Mouse (Mus musculus) forebrain, embryonic 16.5 days (tissue): ENCODE data around the gene Pou3f3. TPM values are rescaled to one million over a fixed set of nuclear protein-coding genes. Genes with fewer than 3 reads are reported as not detected.

ENCODE experiments used
- ATAC-seq: fragments of 200-750 bp; cut with Nextera tagmentation; 2 replicates; pipeline ENCODE4 v1.8.0; 2017; ENCODE audit warnings: mild to moderate bottlenecking, moderate library complexity
- H3K27ac ChIP-seq: fragments of 300-500 bp; sonication (generic); 2 replicates; pipeline ENCODE4 v1.5.1; 2014; ENCODE audit warnings: low read length, control low read depth
- H3K27me3 ChIP-seq: fragments of 300-500 bp; sonication (generic); replicated peaks from 2 replicates; pipeline ENCODE4 v1.6.1; 2014; ENCODE audit warnings: low read length; ENCODE audit not compliant: control insufficient read depth, insufficient read depth
- H3K36me3 ChIP-seq: fragments of 300-500 bp; sonication (generic); 2 replicates; pipeline ENCODE4 v1.6.1; 2014; ENCODE audit not compliant: control insufficient read depth, insufficient read depth
- H3K4me1 ChIP-seq: fragments of 300-500 bp; sonication (generic); replicated peaks from 2 replicates; pipeline ENCODE4 v1.6.1; 2014; ENCODE audit warnings: low read length; ENCODE audit not compliant: control insufficient read depth, insufficient read depth
- H3K4me2 ChIP-seq: fragments of 300-500 bp; sonication (generic); 2 replicates; pipeline ENCODE4 v1.6.1; 2014; ENCODE audit warnings: mild to moderate bottlenecking, low read length, control low read depth
- H3K4me3 ChIP-seq: fragments of 300-500 bp; sonication (generic); replicated peaks from 2 replicates; pipeline ENCODE4 v1.5.1; 2014; ENCODE audit warnings: mild to moderate bottlenecking, low read length, control low read depth
- H3K9ac ChIP-seq: fragments of 300-500 bp; sonication (generic); replicated peaks from 2 replicates; pipeline ENCODE4 v1.6.1; 2014; ENCODE audit warnings: low read depth, low read length, control low read depth
- H3K9me3 ChIP-seq: fragments of 300-500 bp; sonication (generic); 2 replicates; pipeline ENCODE4 v1.6.1; 2016; ENCODE audit warnings: low read length; ENCODE audit not compliant: control insufficient read depth
- WGBS: fragments of 180-500 bp; shearing (Covaris S2); extraction: QIAGEN DNeasy Blood & Tissue Kit; methylation state at CpG from one replicate; pipeline ENCODE4 v1.1.7; 2014; 5-methylcytosine and 5-hydroxymethylcytosine counted together
- polyA plus RNA-seq: library from polyadenylated mRNA; unstranded; fragments of >200 nt; fragmentation: Nextera tagmentation; extraction: Ambion mirVana; gene quantifications from 2 replicates; pipeline ENCODE4 v1.2.1, GENCODE M21; 2015

The Pou3f3 gene
- polyA plus RNA-seq, 1 experiment from 2014 or later, result 41.0 TPM

DNA sequence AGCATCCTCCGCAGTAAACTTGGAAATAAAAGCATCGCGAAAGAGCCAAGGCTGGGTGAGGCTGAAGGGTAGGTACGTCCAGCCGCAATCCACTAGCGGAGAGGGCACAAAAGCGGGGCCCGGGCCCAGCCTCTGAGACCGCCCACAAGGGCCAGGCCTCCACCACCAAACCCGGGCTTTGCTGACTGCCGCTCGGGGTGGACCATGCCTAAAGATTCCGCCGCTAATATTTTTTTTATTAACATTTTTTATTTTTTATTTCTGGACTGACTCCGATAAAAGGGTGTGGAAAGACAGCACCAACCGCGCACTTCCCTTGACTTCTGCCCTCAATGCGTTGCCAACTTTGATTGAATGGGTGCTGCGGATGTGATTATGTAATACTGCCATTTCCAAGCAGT lies 3.9 kb downstream of the Pou3f3 start:
- Histone ChIP-seq H3K9me3 (no peaks in the 10 kb centered on the region), H3K4me1 (peaks cover 17% of the 10 kb centered on the region), H3K4me3 (peak overlapping the region; percentile 86), H3K27ac (peak overlapping the region; percentile 99), H3K9ac (peak overlapping the region; percentile 98), H3K36me3 (no peaks in the 10 kb centered on the region), H3K4me2 (peak overlapping the region; percentile 55), H3K27me3 (no peaks in the 10 kb centered on the region)
- 1% methylated on average over 19 of the region's 19 CpGs for WGBS
- ATAC-seq, result no peak

DNA sequence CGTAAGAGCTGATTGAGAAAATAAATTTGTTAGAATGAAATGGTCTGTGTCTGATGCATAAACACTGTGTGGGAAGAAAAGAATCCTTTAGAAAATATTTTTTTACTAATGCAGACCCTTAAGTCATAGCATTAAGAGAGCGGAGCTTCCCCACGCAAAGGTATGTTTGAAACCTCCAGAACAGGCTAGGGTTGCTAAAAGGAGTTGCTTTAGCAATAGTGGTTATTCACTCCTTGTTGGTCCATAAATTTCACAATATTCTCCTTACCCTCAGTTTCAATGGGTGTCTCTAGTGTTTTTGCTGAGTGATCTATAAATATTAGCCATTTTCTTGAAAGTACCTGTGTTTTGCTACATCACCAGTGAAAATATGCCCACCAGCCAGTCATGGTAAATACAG lies 4.6 kb downstream of the Pou3f3 start:
- peaks cover 21% of the 10 kb centered on the region for H3K4me1 ChIP-seq
- peak overlapping the region; percentile 41; the same call in 1 of the 2 replicates for H3K27ac ChIP-seq
- 6% methylated on average over 3 of the region's 3 CpGs for WGBS
- peak overlapping the region; percentile 67 for H3K4me2 ChIP-seq
- H3K4me3 ChIP-seq, result peak overlapping the region; percentile 56
- no peaks in the 10 kb centered on the region for H3K36me3 ChIP-seq
- ATAC-seq, result no peak
- H3K9me3 ChIP-seq, result no peaks in the 10 kb centered on the region
- H3K27me3 ChIP-seq, result no peaks in the 10 kb centered on the region
- H3K9ac ChIP-seq, result peak overlapping the region; percentile 68

- Histone ChIP-seq H3K4me3 (peak overlapping the region; percentile 53), H3K27me3 (no peaks in the 10 kb centered on the region), H3K27ac (peak overlapping the region; percentile 43), H3K9ac (peak overlapping the region; percentile 69), H3K36me3 (no peaks in the 10 kb centered on the region), H3K4me1 (peaks cover 28% of the 10 kb centered on the region), H3K4me2 (peak overlapping the region; percentile 67), H3K9me3 (no peaks in the 10 kb centered on the region)
- ATAC-seq, result no peak
- WGBS, result 12% methylated on average over 1 of the region's 1 CpGs
Observed at GRCm38 (mm10) chr1:42700815-42701214, 5.2 kb downstream of the Pou3f3 start.

GRCm38 (mm10) chr1:42701833-42702611 lies 6.5 kb downstream of the Pou3f3 start:
- Histone ChIP-seq H3K4me3 (peak overlapping the region; percentile 53), H3K27ac (peak overlapping the region; percentile 60), H3K36me3 (no peaks in the 10 kb centered on the region), H3K4me2 (peak overlapping the region; percentile 67), H3K9ac (peak overlapping the region; percentile 69), H3K9me3 (no peaks in the 10 kb centered on the region), H3K4me1 (peaks cover 37% of the 10 kb centered on the region), H3K27me3 (no peaks in the 10 kb centered on the region)
- no peak for ATAC-seq
- 10% methylated on average over 5 of the region's 5 CpGs for WGBS

DNA sequence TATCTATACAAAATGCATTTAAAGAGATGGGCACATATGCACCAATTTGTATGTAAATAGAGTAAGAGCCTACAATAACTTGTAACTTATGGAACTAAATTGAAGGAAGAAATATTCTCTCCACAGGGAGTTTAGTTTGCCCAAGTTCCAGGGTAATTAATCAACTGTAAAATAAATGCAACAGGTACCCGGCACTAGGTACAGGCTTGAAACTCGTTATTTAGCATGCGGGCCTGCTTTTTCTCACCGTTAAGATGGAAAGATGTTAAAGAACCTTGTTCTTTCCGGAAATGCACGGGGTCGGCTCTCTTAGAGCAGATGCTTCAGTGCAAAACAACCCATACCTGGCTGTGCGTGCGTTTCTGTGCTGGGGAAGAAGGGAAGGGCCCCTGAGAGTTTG lies 7.4 kb downstream of the Pou3f3 start:
- H3K27me3 ChIP-seq, result no peaks in the 10 kb centered on the region
- peak overlapping the region; percentile 88 for H3K27ac ChIP-seq
- H3K4me3 ChIP-seq, result peak overlapping the region; percentile 40
- no peak for ATAC-seq
- peak overlapping the region; percentile 71 for H3K4me2 ChIP-seq
- peaks cover 47% of the 10 kb centered on the region for H3K4me1 ChIP-seq
- H3K9me3 ChIP-seq, result no peaks in the 10 kb centered on the region
- WGBS, result 4% methylated on average over 9 of the region's 9 CpGs
- peak overlapping the region; percentile 60 for H3K9ac ChIP-seq
- H3K36me3 ChIP-seq, result no peaks in the 10 kb centered on the region

DNA sequence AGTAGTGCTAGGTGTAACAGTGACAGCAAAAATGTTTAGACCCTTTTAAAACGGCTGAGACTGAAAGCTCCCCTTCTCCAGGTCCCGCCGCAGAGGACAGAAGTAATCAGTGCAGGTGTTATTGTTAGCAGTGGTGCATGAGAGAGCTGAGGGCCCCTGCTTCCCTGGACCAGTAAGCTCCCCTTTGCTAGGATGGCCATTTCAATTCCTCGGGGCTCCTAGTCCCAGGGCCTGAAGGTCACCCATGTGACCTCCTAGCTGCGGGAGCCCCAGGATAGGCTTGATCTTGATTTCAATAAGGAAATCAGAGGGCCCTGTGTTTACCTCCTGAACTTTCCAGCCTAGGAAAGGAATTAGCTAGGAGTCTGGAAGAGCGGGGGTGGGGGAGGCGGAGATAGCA lies 7.9 kb downstream of the Pou3f3 start:
- Histone ChIP-seq H3K9me3 (no peaks in the 10 kb centered on the region), H3K27me3 (no peaks in the 10 kb centered on the region), H3K36me3 (no peaks in the 10 kb centered on the region), H3K4me1 (peaks cover 51% of the 10 kb centered on the region), H3K4me2 (peak overlapping the region; percentile 71), H3K27ac (peak overlapping the region; percentile 88), H3K9ac (peak overlapping the region; percentile 60), H3K4me3 (peak overlapping the region; percentile 40)
- 3% methylated on average over 7 of the region's 7 CpGs for WGBS
- peak; percentile 27 for ATAC-seq

DNA sequence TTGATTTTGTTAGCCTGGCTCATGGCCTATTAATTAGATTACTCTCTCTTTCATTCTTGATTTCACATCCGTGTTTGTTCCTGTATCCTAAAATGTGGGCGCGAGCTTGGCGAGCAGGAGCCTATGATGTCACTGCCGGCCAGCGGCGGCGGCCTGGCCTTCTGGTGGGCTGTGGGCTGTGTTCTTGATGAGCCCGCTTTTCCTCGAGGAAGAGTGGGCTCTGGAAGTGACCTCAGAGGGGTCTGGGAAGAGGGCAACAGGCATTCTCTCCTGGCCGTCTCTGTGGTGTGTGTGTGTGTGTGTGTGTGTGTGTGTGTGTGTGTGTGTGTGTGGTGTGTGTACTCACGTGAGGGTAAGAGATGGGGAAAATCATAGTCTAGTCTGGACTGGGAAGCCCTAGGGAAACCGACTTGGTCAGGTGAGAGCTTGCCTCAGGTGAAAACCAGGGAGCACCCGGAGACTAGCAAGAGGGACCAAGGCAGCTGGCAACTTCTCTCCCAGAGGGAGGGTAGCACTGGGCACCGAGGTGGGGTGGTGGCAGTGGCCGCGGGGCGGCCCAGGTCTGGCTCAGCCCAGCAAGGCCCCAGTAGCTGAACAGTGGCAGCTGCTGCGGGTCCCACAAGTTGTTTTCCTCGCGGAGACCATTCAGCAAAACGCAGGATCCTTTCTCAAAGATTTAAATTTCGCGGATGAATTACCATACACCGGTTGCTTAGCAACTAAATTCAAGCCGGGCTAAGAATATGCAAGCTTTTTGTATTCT lies 8.5 kb downstream of the Pou3f3 start:
- peak overlapping the region; percentile 71 for H3K4me2 ChIP-seq
- no peaks in the 10 kb centered on the region for H3K9me3 ChIP-seq
- WGBS, result 2% methylated on average over 26 of the region's 26 CpGs
- no peaks in the 10 kb centered on the region for H3K36me3 ChIP-seq
- no peaks in the 10 kb centered on the region for H3K27me3 ChIP-seq
- peak overlapping the region; percentile 60 for H3K9ac ChIP-seq
- H3K4me3 ChIP-seq, result peak overlapping the region; percentile 40
- H3K4me1 ChIP-seq, result peaks cover 55% of the 10 kb centered on the region
- peak; percentile 76 for ATAC-seq
- peak overlapping the region; percentile 88 for H3K27ac ChIP-seq

- no peak for ATAC-seq
- Histone ChIP-seq H3K36me3 (no peaks in the 10 kb centered on the region), H3K4me3 (peak overlapping the region; percentile 33), H3K4me1 (peaks cover 67% of the 10 kb centered on the region), H3K27ac (peak overlapping the region; percentile 49), H3K27me3 (no peaks in the 10 kb centered on the region), H3K9ac (peak overlapping the region; percentile 54), H3K4me2 (peak overlapping the region; percentile 71), H3K9me3 (no peaks in the 10 kb centered on the region)
- WGBS, result 6% methylated on average over 17 of the region's 17 CpGs
Observed at GRCm38 (mm10) chr1:42704981-42705810, 9.6 kb downstream of the Pou3f3 start.

DNA sequence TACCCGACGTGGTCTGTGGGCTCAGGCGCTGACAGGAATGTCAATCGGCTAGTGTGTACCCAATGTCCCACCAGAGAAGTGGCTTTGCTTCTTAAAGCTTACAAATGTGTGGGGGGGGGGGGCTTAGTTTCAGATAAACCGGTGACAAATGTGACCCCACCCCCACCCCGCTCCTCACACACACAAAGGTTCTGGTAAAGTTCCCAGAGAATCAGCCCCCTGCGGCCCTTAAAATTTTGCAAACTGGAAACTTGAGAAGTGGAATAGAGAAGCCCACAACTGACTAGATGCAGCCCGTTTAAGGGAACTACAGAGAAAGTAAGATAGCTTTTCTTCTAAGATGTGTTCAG lies 10.2 kb downstream of the Pou3f3 start:
- H3K4me3 ChIP-seq, result peak overlapping the region; percentile 33
- ATAC-seq, result no peak
- peak overlapping the region; percentile 49 for H3K27ac ChIP-seq
- peak overlapping the region; percentile 71 for H3K4me2 ChIP-seq
- no peaks in the 10 kb centered on the region for H3K36me3 ChIP-seq
- H3K9ac ChIP-seq, result peak overlapping the region; percentile 54
- no peaks in the 10 kb centered on the region for H3K9me3 ChIP-seq
- 9% methylated on average over 8 of the region's 8 CpGs for WGBS
- no peaks in the 10 kb centered on the region for H3K27me3 ChIP-seq
- peaks cover 70% of the 10 kb centered on the region for H3K4me1 ChIP-seq
